Mouse (Mus musculus) brain, embryonic 14.5 days (tissue): ENCODE measurements at regions not wholly inside any gene's neighbourhood (a gene's known extent, or its start where the extent isn't known, plus 50 kb on each side); places are given as distances from the start of the nearest gene placed in this dataset.

Source experiments
- CTCF ChIP-seq: fragments of 200-500 bp; IDR thresholded peaks from 2 replicates; pipeline ENCODE4 v1.5.1; 2012; ENCODE audit warnings: inconsistent platforms, mild to moderate bottlenecking, moderate library complexity, borderline replicate concordance; ENCODE audit not compliant: insufficient read depth, insufficient read length; ENCODE audit errors: extremely low read depth
- POLR2A ChIP-seq: fragments of 200-500 bp; IDR thresholded peaks from 2 replicates; pipeline ENCODE4 v1.6.1; 2012; ENCODE audit warnings: mild to moderate bottlenecking, inconsistent platforms, borderline replicate concordance; ENCODE audit not compliant: poor library complexity, insufficient read depth, insufficient read length, severe bottlenecking; ENCODE audit errors: extremely low read depth

DNA sequence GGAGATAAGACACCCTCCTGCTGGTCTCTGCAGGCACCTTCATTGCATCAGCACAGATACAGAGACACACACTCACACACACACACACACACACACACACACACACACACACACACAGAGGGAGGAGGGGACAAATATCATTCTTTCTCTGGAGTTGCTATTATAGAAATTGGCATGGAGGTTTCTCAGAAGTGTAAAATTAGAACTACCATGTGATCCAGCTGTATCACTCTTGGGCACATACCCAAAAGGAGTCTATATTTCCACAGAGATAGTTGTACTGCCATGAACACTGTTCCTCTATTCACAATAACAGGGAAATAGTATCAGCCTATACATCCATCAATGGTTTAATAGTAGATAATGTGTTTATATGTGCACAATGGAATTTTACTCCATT lies 137.8 kb upstream of the Gm4301 start:
- TF ChIP-seq CTCF: no peak
- no peak for TF ChIP-seq POLR2A
